Mouse (Mus musculus) stomach, embryonic 15.5 days (tissue): Measurements from ENCODE around the gene March7. TPM values are rescaled to one million over a fixed set of nuclear protein-coding genes. Genes with fewer than 3 reads are reported as not detected.

ENCODE experiments used
- ATAC-seq: fragments of 200-750 bp; cut with Nextera tagmentation; 2 replicates; pipeline ENCODE4 v1.8.0; 2017; ENCODE audit warnings: low read depth, moderate number of reproducible peaks, moderate TSS enrichment; ENCODE audit not compliant: insufficient read depth, low FRiP score
- H3K27ac ChIP-seq: fragments of 300-500 bp; sonication (generic); 2 replicates; pipeline ENCODE4 v1.5.1; 2015; ENCODE audit warnings: mild to moderate bottlenecking, inconsistent platforms
- H3K27me3 ChIP-seq: fragments of 300-500 bp; sonication (generic); replicated peaks from 2 replicates; pipeline ENCODE4 v1.6.1; 2015; ENCODE audit warnings: inconsistent platforms
- H3K36me3 ChIP-seq: fragments of 300-500 bp; sonication (generic); 2 replicates; pipeline ENCODE4 v1.6.1; 2015; ENCODE audit warnings: inconsistent platforms
- H3K4me1 ChIP-seq: fragments of 300-500 bp; sonication (generic); 2 replicates; pipeline ENCODE4 v1.6.1; 2015; ENCODE audit warnings: inconsistent platforms
- H3K4me2 ChIP-seq: fragments of 300-500 bp; sonication (generic); 2 replicates; pipeline ENCODE4 v1.6.1; 2015; ENCODE audit warnings: mild to moderate bottlenecking, inconsistent platforms
- H3K4me3 ChIP-seq: fragments of 300-500 bp; sonication (generic); replicated peaks from 2 replicates; pipeline ENCODE4 v1.5.1; 2015; ENCODE audit warnings: inconsistent platforms
- H3K9ac ChIP-seq: fragments of 300-500 bp; sonication (generic); 2 replicates; pipeline ENCODE4 v1.6.1; 2015; ENCODE audit warnings: inconsistent platforms
- H3K9me3 ChIP-seq: fragments of 300-500 bp; sonication (generic); 2 replicates; pipeline ENCODE4 v1.6.1; 2016; ENCODE audit warnings: inconsistent platforms
- WGBS: fragments of 180-500 bp; shearing (Covaris S2); methylation state at CpG from one replicate; pipeline ENCODE4 v1.1.7; 2015; 5-methylcytosine and 5-hydroxymethylcytosine counted together
- polyA plus RNA-seq: library from polyadenylated mRNA; unstranded; fragments of >200 nt; fragmentation: Nextera tagmentation; extraction: Ambion mirVana; gene quantifications from 2 replicates; pipeline ENCODE4 v1.2.1, GENCODE M21; 2015

March7 gene
- polyA plus RNA-seq, 1 experiment from 2014 or later: 66.4 TPM

DNA sequence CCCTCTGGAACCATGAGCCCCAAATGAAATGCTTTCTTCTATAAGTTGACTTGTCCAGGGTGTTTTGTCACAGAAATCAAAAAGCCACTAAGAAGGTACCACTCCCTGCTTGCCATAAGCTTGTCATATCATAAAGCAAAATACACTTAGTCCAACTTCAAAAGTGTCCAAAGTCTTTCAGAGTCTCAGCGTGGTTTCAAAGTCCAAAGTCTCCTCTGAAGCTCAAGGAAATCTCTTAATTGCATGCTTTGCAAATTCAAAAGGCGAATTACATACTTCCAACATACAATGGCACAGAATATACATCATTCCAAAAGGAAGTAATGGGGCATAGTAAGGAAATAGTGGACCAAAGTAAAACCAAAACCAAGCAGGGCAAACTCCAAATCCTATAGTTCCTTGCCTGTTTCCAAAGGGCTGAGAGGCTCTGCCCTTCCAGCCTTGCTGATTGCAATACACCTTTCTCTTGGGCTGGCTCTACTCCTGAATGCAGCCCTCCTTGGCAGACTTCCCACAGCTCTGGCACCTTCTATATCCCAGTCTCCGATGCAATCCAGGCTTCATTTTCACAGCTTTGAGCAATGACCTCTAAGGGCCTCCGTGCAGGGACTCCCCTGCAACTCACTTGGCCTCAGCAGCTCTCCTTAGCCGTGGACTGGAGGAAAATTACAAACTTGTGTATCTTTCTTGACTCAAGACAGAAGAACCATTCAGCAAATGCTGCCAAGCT, 51.1 kb downstream of the March7 start:
- no peak for ATAC-seq
- Histone ChIP-seq H3K9me3 (no peaks in the 10 kb centered on the region), H3K27me3 (no peaks in the 10 kb centered on the region), H3K4me1 (no peaks in the 10 kb centered on the region), H3K27ac (no peak overlapping the region), H3K4me2 (no peak overlapping the region), H3K36me3 (no peaks in the 10 kb centered on the region), H3K9ac (no peak overlapping the region), H3K4me3 (no peak overlapping the region)
- 76% methylated on average over 5 of the region's 5 CpGs for WGBS

DNA sequence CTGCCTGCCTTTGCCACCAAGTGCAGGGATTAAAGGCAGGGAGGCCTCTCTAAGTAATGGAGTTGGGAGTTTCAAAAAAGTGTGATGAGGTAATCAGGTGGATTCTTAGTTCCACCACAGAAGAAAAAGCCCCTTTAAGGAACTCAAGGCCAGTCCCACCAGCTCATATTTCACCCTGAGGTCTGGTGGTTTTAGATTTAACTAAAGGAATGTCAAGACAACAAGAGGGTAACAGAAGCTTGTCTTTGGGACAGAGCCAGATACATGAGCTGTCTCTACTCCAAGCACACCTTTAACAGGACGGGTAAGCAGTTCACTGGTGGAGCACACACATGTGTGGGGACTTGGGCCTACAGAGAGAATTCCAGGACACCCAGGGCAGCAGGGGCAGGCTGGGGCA, 57.9 kb downstream of the March7 start:
- H3K36me3 ChIP-seq: no peaks in the 10 kb centered on the region
- no peak overlapping the region for H3K4me3 ChIP-seq
- H3K27ac ChIP-seq: no peak overlapping the region
- no peak overlapping the region for H3K4me2 ChIP-seq
- H3K27me3 ChIP-seq: no peaks in the 10 kb centered on the region
- no peaks in the 10 kb centered on the region for H3K9me3 ChIP-seq
- ATAC-seq: no peak
- WGBS: 53% methylated on average over 1 of the region's 1 CpGs
- no peaks in the 10 kb centered on the region for H3K4me1 ChIP-seq
- no peak overlapping the region for H3K9ac ChIP-seq

DNA sequence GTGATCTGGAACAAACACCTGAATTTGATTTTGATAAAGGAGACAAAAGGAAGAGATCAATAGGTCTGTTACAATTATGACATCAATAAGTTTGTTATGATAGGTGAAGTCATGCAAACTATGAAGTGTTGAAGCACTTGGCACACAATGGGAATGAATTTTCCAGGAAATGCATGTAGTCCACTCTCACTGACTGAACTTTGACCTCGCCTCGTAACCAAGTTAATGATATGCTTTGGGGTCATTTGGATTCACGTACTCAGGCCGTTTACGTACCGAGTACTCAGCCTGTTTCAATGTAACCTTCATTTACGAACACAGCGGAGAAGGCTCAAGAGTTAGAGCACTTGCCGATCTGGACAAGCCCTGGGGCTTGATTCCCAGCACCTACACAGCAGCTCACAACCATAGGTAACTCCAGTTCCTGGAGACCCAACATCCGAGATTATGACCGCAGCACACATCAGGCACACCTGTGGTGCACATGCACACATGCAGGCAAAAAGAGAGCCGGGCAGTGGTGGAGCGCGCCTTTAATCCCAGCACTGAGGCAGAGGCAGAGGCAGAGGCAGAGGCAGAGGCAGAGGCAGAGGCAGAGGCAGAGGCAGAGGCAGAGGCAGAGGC, 60.3 kb downstream of the March7 start:
- WGBS: 91% methylated on average over 14 of the region's 14 CpGs
- Histone ChIP-seq H3K4me3 (no peak overlapping the region), H3K4me2 (no peak overlapping the region), H3K9me3 (no peaks in the 10 kb centered on the region), H3K9ac (no peak overlapping the region), H3K27me3 (no peaks in the 10 kb centered on the region), H3K27ac (no peak overlapping the region), H3K36me3 (no peaks in the 10 kb centered on the region), H3K4me1 (no peaks in the 10 kb centered on the region)
- no peak for ATAC-seq

GRCm38 (mm10) chr2:60278627-60279026, 68.9 kb downstream of the March7 start:
- Histone ChIP-seq H3K9ac (no peak overlapping the region), H3K4me2 (no peak overlapping the region), H3K9me3 (no peaks in the 10 kb centered on the region), H3K27ac (no peak overlapping the region), H3K27me3 (no peaks in the 10 kb centered on the region), H3K4me3 (no peak overlapping the region), H3K4me1 (no peaks in the 10 kb centered on the region), H3K36me3 (no peaks in the 10 kb centered on the region)
- ATAC-seq: no peak
- 86% methylated on average over 4 of the region's 4 CpGs for WGBS

- H3K4me2 ChIP-seq: peak overlapping the region; percentile 87; the same call in 1 of the 2 replicates
- no peak overlapping the region for H3K4me3 ChIP-seq
Measured at GRCm38 (mm10) chr2:60282625-60283024, 72.9 kb downstream of the March7 start.

DNA sequence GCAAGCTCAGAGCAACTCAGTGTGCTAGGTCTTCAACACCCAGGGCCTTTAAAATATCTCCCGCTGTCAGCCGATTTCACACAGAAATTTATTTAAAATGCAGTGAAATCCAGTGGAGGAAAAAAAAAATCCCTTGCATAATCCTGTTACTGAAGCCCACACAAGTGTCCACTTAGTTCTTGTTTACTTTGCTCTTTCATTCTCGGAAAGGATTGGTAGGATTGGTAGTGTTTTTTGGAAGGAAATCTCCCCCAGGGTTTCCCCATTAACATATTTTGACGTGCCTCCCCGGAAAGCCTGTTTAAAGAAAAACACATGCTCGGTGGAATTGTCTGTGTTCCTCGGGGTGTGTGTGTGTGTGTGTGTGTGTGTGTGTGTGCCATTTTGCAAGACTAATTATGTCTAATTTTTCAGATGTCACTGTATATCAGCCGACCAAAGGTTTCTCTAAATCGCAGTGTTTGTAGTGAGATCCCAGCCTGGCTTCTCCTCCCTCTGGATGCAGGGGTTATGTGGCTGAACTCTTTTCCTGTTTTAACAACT, 73.6 kb downstream of the March7 start:
- no peaks in the 10 kb centered on the region for H3K4me1 ChIP-seq
- WGBS: 13% methylated on average over 9 of the region's 9 CpGs
- H3K27ac ChIP-seq: peak overlapping the region; percentile 45; the same call in 1 of the 2 replicates
- ATAC-seq: no peak
- no peaks in the 10 kb centered on the region for H3K36me3 ChIP-seq
- H3K4me3 ChIP-seq: peak overlapping the region; percentile 46
- peak overlapping the region; percentile 27; the same call in 1 of the 2 replicates for H3K9ac ChIP-seq
- no peaks in the 10 kb centered on the region for H3K27me3 ChIP-seq
- peak overlapping the region; percentile 87 for H3K4me2 ChIP-seq
- H3K9me3 ChIP-seq: no peaks in the 10 kb centered on the region

More at GRCm38 (mm10) chr2:60282625-60283024, 72.9 kb downstream of the March7 start:
- WGBS: 62% methylated on average over 4 of the region's 4 CpGs
- ATAC-seq: no peak
- H3K9me3 ChIP-seq: no peaks in the 10 kb centered on the region
- no peak overlapping the region for H3K9ac ChIP-seq
- H3K36me3 ChIP-seq: no peaks in the 10 kb centered on the region
- H3K27ac ChIP-seq: no peak overlapping the region
- H3K27me3 ChIP-seq: no peaks in the 10 kb centered on the region
- H3K4me1 ChIP-seq: no peaks in the 10 kb centered on the region

- under 1% methylated on average over 42 of the region's 42 CpGs for WGBS
- no peaks in the 10 kb centered on the region for H3K9me3 ChIP-seq
- H3K36me3 ChIP-seq: no peaks in the 10 kb centered on the region
- no peaks in the 10 kb centered on the region for H3K4me1 ChIP-seq
- peak; percentile 75 for ATAC-seq
- H3K4me3 ChIP-seq: peak overlapping the region; percentile 46
- peak overlapping the region; percentile 45 for H3K27ac ChIP-seq
- no peaks in the 10 kb centered on the region for H3K27me3 ChIP-seq
- peak overlapping the region; percentile 87 for H3K4me2 ChIP-seq
- H3K9ac ChIP-seq: peak overlapping the region; percentile 27; the same call in 1 of the 2 replicates
Measured at GRCm38 (mm10) chr2:60283751-60284466, 74.2 kb downstream of the March7 start.

- Histone ChIP-seq H3K4me1 (no peaks in the 10 kb centered on the region), H3K9ac (peak within 1 kb of the TSS; percentile 27; the same call in 1 of the 2 replicates), H3K27me3 (no peaks in the 10 kb centered on the region), H3K4me2 (peak within 1 kb of the TSS; percentile 87), H3K4me3 (peak within 1 kb of the TSS; percentile 46), H3K36me3 (no peaks in the 10 kb centered on the region), H3K9me3 (no peaks in the 10 kb centered on the region), H3K27ac (peak within 1 kb of the TSS; percentile 45)
- ATAC-seq: no peak
- WGBS: 28% methylated on average over 4 of the region's 4 CpGs
Measured at GRCm38 (mm10) chr2:60284467-60284821, 74.8 kb downstream of the March7 start, which contains the start of gene Cd302. Gene Cd302 (minus strand): TSS chr2:60284488.

DNA sequence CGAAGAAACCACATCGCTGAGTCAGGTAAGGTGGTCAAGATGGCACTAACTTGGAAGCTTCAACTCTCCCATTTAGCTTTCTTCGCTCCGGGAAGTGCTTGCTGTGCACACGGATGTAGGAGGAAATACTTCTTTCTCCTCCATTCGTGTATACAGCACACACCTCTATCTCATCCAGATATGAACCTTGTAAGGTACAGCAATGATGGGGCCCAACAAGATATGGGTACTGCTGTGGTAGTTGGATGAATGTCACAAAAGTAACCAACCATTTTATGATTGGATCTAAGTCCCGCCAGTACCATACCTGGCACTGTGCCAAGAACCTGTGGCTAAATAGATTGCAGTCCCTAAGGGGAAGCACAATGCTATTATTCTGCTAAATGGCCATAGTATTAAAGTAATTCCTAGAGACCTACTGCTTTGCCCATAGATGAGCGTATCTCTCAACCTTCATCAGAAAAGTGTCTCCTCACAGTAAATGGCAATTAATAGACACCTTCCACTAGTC, 75.5 kb downstream of the March7 start:
- Histone ChIP-seq H3K36me3 (no peaks in the 10 kb centered on the region), H3K27me3 (no peaks in the 10 kb centered on the region), H3K9me3 (no peaks in the 10 kb centered on the region), H3K9ac (no peak overlapping the region), H3K4me2 (0 out of 2 replicates have a peak overlapping the region, but pooled peaks have one; percentile 87), H3K4me1 (no peaks in the 10 kb centered on the region), H3K4me3 (no peak overlapping the region), H3K27ac (no peak overlapping the region)
- ATAC-seq: no peak
- WGBS: 85% methylated on average over 8 of the region's 8 CpGs

- Histone ChIP-seq H3K4me3 (no peak overlapping the region), H3K27ac (no peak overlapping the region), H3K4me1 (no peaks in the 10 kb centered on the region), H3K9me3 (no peaks in the 10 kb centered on the region), H3K4me2 (no peak overlapping the region), H3K36me3 (no peaks in the 10 kb centered on the region), H3K27me3 (no peaks in the 10 kb centered on the region), H3K9ac (no peak overlapping the region)
- WGBS: 76% methylated on average over 4 of the region's 4 CpGs
- no peak for ATAC-seq
Measured at GRCm38 (mm10) chr2:60288606-60289005, 78.9 kb downstream of the March7 start.

DNA sequence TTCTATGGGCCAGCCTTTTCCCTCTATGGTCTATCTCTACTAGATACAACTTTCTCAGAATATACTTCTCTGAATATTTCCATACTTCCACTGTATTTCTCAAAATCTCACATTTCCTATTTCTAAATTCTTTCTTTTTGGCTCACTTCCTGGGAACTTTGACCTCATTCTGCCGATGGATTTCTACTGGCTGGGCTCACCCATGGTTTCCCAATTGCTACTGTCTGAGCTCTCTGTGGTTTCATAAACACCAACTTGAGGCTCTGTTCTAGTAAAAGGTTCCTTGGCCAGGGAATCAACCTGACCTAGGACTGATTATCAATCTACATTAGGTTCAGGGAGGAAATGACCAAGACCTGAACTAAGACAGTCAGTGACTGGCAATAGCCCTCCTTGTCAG, 79.8 kb downstream of the March7 start:
- H3K36me3 ChIP-seq: no peaks in the 10 kb centered on the region
- no peaks in the 10 kb centered on the region for H3K27me3 ChIP-seq
- 46% methylated on average over 1 of the region's 1 CpGs for WGBS
- no peaks in the 10 kb centered on the region for H3K4me1 ChIP-seq
- ATAC-seq: no peak
- H3K4me2 ChIP-seq: no peak overlapping the region
- H3K4me3 ChIP-seq: no peak overlapping the region
- no peak overlapping the region for H3K9ac ChIP-seq
- H3K9me3 ChIP-seq: no peaks in the 10 kb centered on the region
- no peak overlapping the region for H3K27ac ChIP-seq
